Mouse (Mus musculus) activated CD4-positive, CD25-positive, alpha-beta regulatory T cell, adult 4 months (primary cell): Measurements from ENCODE around the gene Rnf126. TPM values are rescaled to one million over a fixed set of nuclear protein-coding genes. Genes with fewer than 3 reads are reported as not detected.
"Not testable (repeated sequence)": the region's sequence is repeated elsewhere in the genome, so short reads cannot be mapped to it uniquely, and the experiment has no call there.

ENCODE experiments used
- ATAC-seq: one replicate; pipeline ENCODE4 v1.8.0; 2017
- polyA plus RNA-seq, 2 experiments: library from polyadenylated mRNA; unstranded; fragments of 100-300 nt; shearing (Covaris generic); gene quantifications; one replicate each; pipeline ENCODE4 v1.2.1; 2017

The Rnf126 gene
- polyA plus RNA-seq, 2 experiments from 2014 or later, result 3.9 to 4.4 TPM

DNA sequence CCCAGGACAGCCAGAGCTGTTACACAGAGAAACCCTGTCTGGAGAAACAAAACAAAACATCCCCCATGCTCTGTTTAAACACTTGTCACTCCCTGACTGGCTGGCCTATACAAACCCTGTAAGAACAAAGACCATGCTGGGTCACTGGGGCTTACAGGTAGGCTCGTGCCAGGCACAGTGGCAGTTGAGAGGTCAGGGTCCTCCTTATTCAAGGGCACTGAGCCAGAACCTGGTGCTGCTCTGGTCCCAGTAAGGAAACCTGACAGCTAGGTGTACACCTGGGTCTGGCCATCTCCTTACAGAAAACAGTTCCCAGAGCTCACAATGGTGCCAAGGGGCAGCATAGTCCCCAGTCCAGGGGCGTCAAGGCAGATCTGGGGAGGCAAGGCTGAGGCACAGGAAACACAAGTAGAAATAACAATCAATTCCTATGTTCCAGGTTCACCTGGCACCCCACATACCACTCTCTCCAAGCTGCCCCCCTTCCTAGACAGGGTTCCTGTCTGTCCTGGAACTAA, 1.5 kb downstream of the Rnf126 start:
- ATAC-seq, result no peak

GRCm38 (mm10) chr10:79764234-79764633, 2.5 kb downstream of the Rnf126 start:
- ATAC-seq, result no peak

DNA sequence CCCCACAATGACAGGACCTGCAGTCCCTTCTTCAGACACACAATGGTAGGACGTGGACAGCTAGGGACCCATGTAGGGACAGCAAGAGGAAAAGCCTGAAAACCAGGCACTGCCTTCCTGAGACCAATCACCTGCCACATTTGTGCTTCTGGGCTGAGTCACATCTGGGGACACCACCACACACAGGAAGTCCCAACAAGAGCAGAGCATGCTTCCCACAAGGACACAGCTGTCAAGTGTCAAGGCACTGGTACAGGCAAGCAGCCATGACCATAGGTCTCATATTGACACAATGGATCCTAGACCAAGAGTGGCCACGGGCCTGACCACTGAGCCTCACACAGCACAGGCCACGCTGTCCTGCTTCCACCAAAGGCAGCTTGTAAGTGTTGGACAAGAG, 3.9 kb downstream of the Rnf126 start:
- ATAC-seq, result no peak

- ATAC-seq, result no peak
Observed at GRCm38 (mm10) chr10:79760603-79761143, 6.1 kb downstream of the Rnf126 start.

DNA sequence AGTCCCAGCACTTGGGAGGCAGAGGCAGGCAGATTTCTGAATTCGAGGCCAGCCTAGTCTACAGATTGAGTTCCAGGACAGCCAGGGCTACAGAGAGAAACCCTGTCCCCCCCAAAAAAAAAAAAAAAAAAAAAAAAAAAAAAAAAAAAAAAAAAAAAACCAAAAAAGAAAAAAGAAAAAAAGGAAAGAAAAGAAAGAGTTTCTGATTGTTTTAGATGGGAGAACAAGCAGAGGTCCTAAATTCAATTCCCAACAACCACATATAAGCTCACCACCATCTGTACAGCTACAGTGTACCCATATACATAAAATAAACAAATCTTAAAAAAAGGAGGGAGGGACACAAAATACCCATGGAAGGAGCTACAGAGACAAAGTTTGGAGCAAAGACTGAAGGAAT, 7.1 kb downstream of the Rnf126 start:
- not testable (repeated sequence) for ATAC-seq

DNA sequence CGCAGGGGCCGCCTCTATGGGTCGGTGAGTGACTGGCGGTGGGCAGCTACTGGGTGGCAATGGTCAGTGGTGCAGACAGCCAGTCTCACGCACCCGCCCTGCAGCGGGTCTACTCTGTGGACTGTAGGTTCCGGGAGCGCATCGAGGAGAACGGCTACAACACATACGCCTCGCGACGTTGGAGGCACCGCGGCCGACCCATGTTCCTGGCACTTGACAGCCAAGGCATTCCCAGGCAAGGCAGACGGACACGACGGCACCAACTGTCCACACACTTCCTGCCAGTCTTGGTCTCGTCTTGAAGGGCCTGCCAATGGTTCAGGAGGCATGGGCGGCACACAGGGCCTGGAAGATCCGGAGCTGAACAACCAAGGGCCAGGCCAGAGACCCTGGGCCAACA, 10.1 kb downstream of the Rnf126 start:
- ATAC-seq, result no peak

- no peak for ATAC-seq
Observed at GRCm38 (mm10) chr10:79755854-79756253, 10.9 kb downstream of the Rnf126 start.

GRCm38 (mm10) chr10:79754856-79755516, 11.8 kb downstream of the Rnf126 start, which contains the start of gene Fgf22:
Fgf22 (plus strand) TSS chr10:79755076.
- ATAC-seq, result no peak

DNA sequence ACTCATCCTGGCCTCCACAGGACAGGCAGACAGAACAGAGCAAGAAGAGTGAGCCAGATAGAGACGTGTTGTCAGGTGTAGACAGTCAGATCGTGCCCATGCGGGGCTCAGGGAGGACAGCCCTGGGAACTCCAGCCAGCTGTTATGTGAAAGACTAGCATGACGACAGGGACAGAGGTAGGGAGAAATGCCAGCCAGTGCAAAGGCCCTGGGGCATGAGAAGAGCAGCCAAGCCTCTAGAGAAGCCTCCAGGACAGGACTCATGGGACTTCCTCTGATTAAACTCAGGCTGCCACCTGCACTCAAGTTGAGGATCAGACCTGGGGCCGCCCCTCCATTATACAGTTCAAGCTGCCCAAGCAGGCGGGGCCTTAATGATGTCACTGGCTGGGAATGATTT, 18.3 kb downstream of the Rnf126 start:
- no peak for ATAC-seq

- ATAC-seq, result no peak
Observed at GRCm38 (mm10) chr10:79746774-79747151, 20.0 kb downstream of the Rnf126 start.

- peak; percentile 99 for ATAC-seq
Observed at GRCm38 (mm10) chr10:79745898-79746773, 20.6 kb downstream of the Rnf126 start, which contains the start of gene Polrmt. Polrmt (minus strand) TSS chr10:79746581.

DNA sequence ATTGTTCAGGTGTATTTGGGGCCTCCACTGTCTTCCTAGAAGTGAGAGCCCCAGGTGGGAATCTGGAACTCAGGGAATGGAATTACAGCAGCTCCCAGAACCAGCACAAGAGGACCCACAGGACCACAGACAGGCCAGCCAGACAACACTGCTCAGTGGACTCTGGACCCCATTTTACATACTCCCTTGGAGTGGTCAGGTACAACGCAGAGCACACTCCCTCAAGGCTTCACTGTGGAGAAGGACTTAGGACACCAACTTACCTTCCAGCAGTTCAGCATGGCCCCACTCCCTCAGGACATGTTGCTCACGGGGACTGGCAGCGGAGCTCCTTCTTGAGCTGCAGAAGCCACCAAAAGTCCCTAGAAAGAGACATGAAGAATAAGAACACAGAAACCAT, 21.3 kb downstream of the Rnf126 start:
- no peak for ATAC-seq

- ATAC-seq, result no peak
Observed at GRCm38 (mm10) chr10:79743650-79744365, 22.9 kb downstream of the Rnf126 start.

DNA sequence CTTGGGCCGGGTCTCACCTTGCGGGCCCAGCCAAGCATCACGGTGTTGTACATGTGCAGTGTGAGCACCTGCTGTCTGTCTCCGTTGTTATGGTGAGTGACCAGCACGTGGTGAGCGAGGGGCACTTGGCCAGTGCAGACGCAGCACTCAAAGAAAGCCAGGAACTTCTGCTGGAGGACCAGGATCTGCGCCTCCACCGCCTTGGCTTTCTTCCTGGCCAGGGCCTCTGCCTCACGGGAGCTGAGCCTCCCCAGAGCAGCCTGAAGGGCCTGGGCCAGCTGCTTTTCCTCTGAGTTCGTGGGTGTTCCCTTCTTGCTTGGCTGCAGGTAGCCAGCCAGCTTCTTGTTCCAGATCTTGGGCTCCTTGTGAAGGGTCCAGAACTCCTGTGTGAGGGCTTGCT, 23.6 kb downstream of the Rnf126 start:
- no peak for ATAC-seq

DNA sequence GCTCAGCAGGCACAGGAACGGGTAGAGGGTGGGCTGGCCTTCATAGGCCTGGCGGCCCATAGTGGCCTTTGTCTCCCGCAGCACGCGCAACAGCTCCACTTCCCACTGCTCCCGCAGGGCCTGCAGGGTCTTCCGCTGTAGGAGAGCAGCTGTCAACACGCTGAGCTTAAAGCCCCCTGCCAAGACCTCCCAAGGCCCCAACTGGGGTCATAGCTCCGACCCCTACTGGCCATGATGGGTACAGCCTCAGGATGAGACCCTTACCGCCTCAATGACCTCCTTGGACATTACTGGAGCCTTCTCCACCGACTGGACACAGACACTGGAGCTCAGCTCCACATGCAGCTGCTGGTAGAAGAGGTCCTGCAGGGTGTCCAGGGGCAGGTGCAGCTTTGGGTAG, 25.9 kb downstream of the Rnf126 start:
- no peak for ATAC-seq

DNA sequence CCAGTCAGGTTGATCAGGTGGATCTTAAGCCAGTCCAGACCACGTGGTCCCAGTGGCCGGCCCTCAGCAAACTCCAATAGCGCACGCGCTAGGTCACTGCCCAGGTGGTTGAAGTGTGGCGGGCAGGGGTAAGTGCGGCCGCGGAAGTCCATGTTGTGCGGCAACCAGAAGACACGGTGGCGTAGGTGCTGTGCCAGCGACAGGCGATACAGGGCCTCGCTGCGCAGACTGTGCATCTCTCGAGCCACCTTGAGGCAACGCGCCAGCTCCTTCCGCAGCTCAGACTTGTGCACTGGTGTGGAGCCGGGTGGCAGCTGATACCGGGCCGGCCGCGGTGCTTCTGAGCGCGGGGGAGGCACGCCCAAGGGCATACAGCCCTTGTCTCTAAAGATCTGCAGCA, 27.5 kb downstream of the Rnf126 start:
- no peak for ATAC-seq

DNA sequence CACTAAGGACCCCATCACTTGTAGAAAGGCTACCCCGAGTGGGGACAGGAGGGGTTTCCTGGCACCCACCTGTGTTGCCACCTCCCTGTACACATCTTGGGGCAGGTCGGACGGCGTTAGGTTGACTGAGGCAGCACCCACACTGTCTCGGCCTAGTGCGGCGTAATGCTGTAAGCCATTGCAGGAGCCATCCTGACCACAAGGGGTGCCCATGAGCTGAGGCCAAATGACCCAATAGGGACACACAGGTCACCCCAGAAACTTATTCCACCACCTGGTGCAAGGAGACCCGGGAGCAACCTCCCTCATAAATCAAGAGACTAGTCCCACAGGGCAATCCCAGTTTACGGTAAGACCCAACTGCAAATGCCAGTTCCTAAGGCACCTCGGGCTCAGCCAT, 28.5 kb downstream of the Rnf126 start:
- ATAC-seq, result no peak

GRCm38 (mm10) chr10:79736706-79737105, 30.0 kb downstream of the Rnf126 start:
- ATAC-seq, result no peak

- ATAC-seq, result no peak
Observed at GRCm38 (mm10) chr10:79735361-79735760, 31.4 kb downstream of the Rnf126 start.

DNA sequence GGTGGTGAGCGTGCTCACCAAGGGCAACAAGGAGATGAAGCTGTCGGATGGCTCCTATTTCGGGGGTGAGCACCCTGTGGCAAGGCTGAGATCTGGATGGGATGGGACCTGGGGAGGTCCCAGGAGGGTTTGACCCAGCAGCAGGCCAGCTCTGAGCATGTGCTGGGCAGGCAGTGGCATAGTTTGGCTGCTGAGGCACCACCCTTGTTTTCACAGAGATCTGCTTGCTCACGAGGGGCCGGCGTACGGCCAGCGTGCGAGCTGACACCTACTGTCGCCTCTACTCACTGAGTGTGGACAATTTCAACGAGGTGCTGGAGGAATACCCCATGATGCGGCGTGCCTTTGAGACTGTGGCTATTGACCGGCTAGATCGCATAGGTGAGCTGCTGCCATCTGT, 32.9 kb downstream of the Rnf126 start:
- ATAC-seq, result no peak

DNA sequence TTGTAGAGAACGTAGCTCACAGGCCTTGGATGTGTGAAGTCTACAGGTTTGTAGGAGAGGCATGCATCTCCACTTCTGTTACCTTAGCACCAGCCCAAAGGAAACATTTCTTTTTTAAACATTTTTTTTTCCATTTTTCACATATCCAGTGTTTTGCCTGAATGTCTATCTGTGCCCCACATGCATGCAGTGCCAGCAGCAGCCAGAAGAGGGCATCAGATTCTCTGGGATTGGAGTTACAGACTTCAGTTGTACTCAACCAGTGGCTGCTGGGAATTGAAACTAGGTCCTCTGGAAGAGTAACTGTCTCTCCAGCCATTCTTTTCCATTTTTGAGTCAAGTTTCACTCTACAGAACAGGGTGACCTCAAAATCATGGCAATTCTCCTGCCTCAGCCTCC, 34.3 kb downstream of the Rnf126 start:
- no peak for ATAC-seq

GRCm38 (mm10) chr10:79729357-79729965, 37.3 kb downstream of the Rnf126 start:
- ATAC-seq, result no peak
